Mouse (Mus musculus) embryonic fibroblast, embryonic 13.5 days (primary cell): ENCODE measurements at regions not wholly inside any gene's neighbourhood (a gene's known extent, or its start where the extent isn't known, plus 50 kb on each side); places are given as distances from the start of the nearest gene placed in this dataset.

Experiments used
- CTCF ChIP-seq: IDR thresholded peaks from 2 replicates; pipeline ENCODE4 v1.5.1; 2011; ENCODE audit warnings: mild to moderate bottlenecking, control low read depth, low read length, moderate library complexity, borderline replicate concordance; ENCODE audit not compliant: insufficient read depth
- POLR2A ChIP-seq: IDR thresholded peaks from 2 replicates; pipeline ENCODE4 v1.6.1; 2011; ENCODE audit warnings: low read depth, mild to moderate bottlenecking, control low read depth, low read length, moderate library complexity

DNA sequence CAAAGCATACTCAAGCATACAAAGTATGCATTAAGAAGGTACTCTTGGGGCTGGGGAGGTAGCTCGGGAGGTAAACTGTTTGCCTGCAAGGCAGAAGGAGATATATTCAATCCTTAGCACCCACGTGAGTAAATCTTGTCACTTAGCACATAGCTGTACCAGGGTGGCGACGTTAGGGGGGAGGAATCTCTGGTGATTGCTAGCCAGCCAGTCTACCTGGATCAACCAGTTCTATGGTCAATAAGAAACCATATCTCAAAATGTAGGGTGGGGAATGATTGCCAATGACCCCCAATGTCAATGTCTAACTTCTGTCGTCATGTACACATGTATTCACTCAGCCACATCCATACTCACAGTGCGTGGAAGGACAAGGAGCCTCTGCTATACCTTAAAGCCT lies 214.5 kb downstream of the CK137956 start:
- TF ChIP-seq POLR2A, result no peak
- TF ChIP-seq CTCF, result no peak
